Mouse (Mus musculus) adrenal gland, postnatal 10 days (tissue): Measurements from ENCODE around the gene 4931406C07Rik. TPM values are rescaled to one million over a fixed set of nuclear protein-coding genes. Genes with fewer than 3 reads are reported as not detected.
"Not testable (repeated sequence)": the region's sequence is repeated elsewhere in the genome, so short reads cannot be mapped to it uniquely, and the experiment has no call there.

ENCODE experiments used
- DNase-seq: peaks from one replicate; pipeline ENCODE4 v3.0.0; 2021; ENCODE audit warnings: mixed read lengths
- long read RNA-seq, 2 experiments: library from polyadenylated mRNA; stranded (forward); transcript quantifications; one replicate each; pipeline ENCODE4 v2.0.0; 2021
- total RNA-seq, 2 experiments: library from RNA; stranded (reverse); gene quantifications; 2 replicates each; pipeline ENCODE4 v1.2.3; 2021

Gene 4931406C07Rik
- 100 to 1,000 TPM; 126 to 134 TPM for total RNA-seq
- long read RNA-seq, experiment 1, partial matches to known transcripts, result 13 of 39 reads
- long read RNA-seq, experiment 1, other reads (novel, unspliced or antisense), result 25 of 39 reads
- long read RNA-seq, experiment 2, partial matches to known transcripts, result 0 of 22 reads
- long read RNA-seq, experiment 2, other reads (novel, unspliced or antisense), result 20 of 22 reads

DNA sequence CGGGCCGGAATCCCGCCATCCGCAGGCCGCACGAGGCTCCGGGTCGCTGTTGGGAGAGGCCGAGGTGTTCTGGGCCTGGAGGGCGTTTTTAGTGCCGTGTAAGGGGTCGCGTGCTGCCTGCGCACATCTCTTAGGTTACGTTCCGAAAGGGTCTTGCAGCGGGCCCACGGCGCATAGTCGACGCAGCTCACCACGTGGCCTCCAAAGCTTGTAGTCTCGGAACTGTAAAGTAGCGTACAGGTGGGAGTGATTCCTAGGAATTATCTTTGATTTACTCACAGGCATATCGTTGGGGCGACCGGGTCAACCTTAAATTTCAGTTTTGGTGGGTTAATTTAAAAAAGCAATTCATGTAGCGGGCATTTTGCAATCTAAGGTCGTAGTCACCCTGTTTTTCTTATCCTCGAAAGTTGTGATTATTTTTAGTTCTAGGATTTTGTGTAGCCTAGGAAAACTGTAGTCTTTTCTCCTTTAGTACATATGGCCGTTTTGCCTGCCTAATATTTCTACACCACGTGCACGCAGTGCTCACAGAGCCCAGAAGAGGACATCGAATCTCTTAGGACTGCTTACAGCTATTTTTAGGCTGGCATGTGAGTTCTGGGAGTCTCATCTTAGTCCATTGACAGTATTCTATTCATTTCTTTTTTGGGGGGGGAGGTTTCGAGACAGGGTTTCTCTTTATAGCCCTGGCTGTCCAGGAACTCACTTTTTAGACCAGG, at the start of gene 4931406C07Rik:
Gene 4931406C07Rik, minus strand, starts transcription at position 51 of the 722 bp plus-strand sequence.
- DNase-seq, result peak; percentile 25

DNA sequence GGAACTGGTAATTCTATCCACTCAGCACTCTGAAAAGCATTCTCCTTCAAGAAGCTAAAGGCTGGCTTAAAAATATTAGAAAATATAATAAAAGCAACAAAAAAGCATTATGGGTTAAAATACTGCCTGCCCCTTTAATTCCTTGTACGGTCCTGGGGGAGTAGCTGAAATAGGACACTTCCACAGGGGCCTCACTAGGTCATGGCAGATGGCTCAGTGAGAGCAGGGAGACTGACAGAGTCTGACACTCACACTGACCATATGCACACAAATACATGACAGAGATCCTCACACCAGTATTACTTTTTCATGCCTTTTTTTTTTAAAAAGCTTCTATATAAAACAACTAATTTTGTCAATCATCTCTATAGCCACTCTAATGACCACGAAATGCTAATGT, 43.7 kb upstream of the 4931406C07Rik start:
- no peak for DNase-seq

DNA sequence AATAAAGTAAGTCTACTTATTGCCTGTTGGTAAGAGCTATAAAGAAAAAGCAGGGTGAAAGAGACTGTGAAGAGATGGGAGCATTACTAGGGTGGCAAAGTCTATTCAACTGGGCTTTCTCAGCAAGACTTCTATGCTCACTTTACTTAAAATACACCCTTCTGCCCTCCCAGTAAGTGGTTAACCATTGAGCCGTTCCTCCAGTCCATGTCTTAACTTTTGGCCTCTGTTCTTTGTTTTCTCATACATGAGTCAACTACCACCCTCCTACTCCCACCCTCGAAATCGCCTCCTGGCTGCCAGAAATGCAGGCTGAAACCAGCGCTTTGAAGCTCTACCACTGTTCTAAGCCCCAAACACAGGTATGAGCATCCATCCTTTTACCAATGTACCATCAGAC, 31.5 kb upstream of the 4931406C07Rik start:
- no peak for DNase-seq

DNA sequence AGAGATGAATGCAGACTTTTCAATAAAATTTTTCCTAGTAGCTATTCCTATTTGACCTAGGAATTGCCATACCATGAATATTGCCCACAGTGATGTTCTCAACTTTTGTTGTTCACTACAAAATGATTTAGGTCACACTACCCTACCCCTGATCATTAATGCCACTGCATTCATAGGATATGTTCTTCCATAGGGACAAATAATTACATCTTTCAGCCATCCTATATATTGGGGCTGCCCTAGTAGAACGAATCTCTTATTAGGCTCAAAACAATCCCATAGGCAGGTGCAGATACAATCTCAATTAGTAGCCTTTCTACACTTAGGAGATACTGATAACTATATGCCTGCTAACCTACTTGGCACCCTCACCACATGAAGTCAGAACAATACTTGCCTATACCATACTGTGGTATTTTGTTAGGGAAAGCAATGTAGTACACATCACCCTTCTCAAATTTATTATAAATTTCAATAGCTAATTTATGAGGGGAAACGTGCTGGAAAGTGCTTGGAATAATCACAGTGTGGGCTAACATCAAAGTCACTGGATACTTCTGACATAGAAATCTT, 12.0 kb upstream of the 4931406C07Rik start:
- no peak for DNase-seq

DNA sequence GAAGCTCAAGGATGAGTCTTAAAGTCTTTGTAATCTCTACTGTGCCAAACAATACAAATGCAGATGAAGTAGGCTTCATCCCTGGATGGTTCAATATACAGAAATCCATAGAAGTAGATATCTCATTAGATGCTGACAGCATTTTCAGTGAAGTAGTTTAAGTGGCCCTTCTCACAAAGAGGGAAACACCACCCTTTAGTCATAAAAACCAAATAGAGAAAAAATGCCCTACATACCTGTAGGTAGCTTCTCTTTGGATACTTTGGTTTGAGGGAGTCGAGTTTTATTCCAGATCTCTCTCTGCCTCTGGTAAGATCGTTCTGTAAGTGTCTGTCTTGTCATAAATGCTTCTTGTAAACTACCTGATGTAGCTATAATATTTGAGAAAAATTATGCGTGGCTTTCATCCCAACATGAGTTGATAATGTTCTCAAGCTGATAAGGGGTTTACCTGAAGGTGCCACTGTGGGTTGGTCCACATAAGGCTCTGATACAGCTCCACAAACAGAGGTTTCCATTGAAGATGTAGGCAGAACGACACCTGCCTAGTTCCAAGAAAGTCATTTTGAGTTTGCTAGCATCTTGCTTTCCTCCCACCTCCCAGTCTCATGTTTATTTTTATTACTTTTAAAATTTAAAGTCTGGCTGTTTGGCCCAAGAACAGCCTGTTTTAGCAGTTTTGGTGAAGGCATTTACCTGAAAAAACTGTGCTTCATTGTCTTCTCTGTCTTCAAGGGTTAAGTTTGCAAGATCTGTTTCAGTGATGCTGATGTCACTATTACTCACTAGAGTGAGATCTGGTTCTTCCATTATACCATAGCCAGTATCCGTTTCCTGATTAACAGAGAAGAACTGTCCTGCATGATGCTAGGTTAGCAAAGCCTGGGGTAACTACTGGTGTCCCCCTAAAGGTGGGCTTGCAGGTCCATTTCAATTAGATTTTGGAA, 11.2 kb upstream of the 4931406C07Rik start:
- DNase-seq, result no peak

DNA sequence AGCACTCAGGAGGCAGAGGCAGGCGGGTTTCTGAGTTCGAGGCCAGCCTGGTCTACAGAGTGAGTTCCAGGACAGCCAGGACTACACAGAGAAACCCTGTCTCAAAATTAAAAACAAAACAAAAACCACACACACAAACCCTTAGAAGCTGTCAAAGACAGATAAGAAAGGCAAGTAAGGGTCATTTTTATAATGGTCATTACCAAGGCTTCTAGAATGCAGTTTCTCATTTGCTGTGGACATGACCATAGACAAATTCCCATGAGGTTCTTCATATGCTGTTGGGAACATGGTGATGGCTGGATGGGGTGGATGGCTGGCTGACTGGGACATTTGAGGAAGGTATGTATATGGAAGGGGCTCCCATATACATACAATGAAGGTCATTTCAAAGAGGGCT, 10.0 kb upstream of the 4931406C07Rik start:
- not testable (repeated sequence) for DNase-seq

DNA sequence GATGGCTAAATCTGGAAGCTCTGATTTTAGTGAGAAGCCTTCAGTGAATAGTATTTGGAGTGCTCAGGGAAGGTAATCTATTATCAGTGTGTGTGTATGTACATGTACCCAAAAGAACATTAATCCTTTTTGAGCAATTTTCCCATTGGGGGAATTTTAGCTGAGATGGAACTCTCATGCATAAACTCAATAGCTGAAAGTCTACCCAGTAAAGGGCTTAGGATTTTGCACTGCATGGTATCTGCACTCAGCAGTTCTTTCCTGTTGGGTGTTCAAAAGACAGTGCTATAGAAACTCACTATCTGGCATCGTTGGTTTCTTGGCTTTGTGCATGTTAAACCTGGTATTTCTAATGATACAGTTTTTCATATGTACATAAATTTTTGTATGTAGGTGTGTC, 8.4 kb upstream of the 4931406C07Rik start:
- no peak for DNase-seq

DNA sequence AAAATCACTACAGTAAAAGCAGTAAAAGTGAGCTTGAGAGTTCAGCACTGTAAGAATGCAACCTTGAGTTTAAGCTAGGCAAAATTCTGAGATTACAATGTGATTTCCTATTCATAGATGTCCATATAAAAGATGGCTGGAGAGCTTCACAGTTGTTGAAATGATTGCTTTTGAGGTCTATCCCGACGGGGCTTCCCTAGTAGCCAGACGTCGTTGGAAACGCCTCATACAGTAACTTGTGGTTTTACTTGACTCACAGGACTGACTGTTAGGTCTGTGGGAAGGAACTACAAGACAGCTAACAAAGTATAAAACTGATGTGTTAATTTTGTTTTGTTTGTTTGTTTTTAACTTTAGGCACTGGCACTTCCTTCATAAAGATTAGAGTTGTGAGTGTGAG, 7.4 kb upstream of the 4931406C07Rik start:
- no peak for DNase-seq

DNA sequence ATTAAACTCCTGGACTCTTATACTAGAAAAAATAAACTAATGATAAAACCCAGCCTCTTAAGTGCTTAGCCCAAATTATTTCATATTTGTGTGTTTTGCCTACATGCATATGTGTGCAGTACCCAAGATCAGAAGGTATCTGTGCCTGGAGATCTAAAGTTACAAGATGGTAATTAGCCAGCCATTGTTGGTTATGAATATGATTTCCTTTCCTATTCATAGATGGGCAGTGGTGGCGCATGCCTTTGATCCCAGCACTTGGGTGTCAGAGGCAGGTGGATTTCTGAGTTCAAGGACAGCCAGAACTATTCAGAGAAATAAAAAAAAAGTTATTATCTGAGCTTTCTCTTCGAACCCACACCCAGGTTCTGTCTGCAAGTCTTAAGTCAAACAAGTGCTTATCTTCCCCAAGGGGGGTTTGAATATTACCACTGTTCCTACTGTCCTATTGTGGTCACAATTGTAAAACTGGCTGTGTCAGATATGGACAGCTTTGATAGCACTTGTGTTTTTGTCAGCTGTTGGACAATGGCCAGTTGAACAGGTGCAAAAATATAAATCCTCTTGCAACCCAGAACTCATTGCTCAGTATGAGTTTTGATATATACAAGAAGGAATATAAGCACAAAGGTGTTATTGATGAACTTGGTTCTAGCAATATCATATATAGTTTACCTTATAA, 5.9 kb upstream of the 4931406C07Rik start:
- no peak for DNase-seq

DNA sequence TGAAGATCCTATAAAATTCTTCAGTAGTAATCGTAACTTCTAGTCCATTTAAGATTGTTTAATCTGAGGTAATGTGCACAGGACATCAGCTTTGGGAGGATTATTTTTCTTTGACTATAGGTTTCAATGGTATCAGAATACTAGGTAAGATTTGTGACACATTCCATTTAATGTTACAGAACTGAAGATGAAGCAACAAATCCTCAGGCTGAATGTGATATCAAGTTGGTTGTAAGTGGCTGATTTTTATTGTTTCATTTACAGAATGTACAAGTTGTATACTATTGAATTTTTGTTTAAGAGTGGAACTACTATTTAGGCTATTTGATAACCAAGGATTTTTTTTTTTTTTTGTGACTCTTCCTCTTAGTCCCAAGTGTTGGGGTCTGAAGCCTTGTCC, 3.9 kb upstream of the 4931406C07Rik start:
- no peak for DNase-seq

DNA sequence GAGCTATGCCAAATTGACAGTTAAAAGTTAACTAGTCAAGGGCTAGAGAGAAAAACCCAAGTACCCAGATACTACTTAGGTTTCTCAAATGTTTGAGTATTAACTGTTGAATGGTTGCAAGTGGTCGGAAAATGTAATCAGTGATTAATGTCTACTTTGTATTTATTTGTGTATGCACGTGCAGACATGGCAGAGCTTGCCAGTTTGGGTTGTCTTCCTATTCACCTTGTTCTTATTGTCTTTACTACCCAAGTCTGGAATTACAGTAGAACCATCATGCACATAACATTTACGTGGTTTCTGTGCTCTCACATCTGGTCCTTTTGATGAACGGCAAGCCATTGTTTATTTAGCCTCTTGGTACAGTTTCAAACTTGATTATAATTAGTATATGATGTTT, 3.2 kb upstream of the 4931406C07Rik start:
- no peak for DNase-seq

DNA sequence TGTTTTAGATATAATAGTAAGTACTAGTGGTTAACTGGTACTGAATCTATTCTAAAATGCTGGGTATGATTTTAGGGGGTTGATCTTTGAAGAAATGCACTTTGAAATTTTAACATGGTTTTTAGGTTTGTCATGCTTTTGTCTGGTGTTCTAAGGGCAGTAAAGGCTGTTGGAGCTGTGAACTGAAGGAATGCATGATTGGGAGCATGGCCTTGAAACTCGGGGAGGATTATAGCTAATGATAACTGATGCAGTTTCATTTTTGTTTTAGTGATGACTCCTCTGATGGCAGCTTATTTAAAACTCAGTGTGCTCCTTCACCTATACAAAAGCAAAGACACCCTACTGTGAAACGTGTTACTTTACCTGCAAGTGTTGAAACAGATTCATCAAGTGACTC, 2.0 kb upstream of the 4931406C07Rik start:
- DNase-seq, result no peak

DNA sequence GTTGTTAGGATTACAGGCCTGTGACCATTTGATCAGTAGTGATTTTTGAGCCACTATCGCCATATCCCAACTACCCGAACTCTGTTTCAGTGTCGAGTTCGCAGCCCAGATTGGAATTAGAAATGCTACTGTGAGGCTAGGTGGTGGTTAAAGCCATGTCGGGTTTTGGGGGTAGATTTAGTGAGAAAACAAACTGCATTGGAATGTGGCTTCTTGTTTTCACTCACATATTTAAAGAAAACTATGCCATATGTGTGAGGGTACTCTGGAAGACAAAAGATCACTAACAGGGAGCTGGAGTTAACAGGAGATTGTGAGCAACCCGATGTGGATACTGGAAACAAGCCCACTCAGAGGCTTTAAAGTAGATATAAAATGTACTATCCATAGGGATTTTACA, 1.0 kb upstream of the 4931406C07Rik start:
- DNase-seq, result no peak

DNA sequence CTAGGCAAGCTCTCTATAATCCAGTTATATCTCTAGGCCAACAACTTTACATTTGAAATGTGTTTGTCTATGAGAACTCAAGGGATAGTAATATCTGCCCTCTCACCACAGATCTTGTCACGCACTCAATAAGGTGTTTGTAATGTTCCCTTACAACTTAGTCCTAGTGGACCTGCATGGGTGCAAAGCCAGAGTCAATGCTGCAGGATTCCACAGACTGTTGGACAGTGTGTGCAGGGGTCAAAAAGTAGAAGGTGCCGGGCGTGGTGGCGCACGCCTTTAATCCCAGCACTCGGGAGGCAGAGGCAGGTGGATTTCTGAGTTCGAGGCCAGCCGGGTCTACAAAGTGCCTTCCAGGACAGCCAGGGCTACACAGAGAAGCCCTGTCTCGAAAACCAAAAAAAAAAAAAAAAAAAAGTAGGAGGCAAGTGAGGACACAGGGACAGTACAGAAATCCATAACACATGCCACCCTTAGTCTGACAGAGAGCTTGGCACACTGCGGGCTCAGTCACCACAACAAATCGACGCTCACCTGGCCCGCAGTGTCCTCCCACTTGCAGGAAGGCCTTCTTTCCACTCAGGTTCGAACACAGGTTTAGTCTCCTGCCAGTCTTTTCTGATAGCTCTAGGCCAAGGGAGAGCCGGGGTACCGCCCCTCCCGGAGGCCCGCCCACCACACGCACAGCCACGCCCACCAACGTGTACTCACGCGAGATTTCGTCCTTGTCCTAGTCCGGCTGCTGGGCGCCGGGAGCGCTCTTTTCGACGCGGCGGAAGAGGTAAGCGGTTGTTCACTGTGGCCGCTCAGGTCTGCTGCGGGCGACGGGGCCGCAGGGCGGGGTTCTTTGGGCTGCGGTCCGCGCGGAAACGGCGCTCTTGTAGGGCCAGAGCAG, 498 bp downstream of the 4931406C07Rik start, which contains the start of gene Taf1d:
Gene Taf1d, plus strand, starts transcription at position 712 of the 895 bp plus-strand sequence.
- DNase-seq, result peak; percentile 99

DNA sequence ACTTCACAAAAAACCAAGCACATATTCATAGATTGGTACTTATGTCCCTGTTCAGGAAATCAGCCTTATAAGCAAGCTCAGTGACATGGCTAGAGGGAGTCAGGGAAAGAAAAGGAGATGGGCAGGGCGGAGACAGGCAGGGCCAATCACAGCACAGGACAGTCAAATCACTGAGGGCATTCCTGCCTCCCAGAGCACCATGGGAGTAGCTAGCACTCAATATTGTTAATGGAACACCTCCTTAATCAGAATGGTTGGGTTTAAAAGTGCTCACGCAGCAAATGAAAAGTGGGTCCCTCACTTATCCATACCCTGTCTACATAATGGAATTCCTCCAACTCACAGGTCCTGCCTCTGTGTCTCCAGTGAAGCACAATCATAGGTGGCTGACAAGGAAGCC, 3.4 kb downstream of the 4931406C07Rik start:
- peak; percentile 27 for DNase-seq

DNA sequence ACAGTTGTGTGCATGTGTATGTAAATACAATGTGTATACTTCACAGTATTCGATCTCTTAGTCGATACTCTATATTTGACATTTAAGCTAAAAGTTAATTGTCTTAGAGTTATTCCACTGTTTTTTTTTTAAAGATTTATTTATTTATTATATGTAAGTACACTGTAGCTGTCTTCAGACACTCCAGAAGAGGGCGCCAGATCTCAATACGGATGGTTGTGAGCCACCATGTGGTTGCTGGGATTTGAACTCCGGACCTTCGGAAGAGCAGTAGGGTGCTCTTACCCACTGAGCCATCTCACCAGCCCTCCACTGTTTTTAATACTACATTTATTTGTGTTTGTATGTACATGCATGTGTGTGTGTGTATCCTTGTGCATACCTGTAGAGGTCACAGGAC, 4.2 kb downstream of the 4931406C07Rik start:
- not testable (repeated sequence) for DNase-seq

DNA sequence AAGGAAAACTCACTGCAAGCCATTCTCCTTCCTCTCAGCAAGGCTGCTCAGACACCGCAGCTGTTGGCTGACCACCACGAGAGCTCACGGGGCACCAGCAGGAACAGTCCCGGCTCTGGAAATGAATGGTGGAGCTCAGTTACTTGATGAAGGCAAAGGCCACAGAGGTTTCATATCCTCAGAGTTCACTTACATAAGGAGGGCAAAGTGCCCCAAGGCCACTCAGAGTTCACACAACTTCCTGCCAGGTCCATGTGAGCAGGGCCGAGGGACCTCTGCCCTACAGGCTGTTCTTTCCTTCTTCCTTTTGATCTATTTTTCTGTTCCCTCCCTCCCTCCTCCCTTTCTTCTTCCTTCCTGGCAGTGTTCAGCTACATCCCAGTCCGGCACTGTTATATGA, 4.8 kb downstream of the 4931406C07Rik start:
- DNase-seq, result peak; percentile 81

DNA sequence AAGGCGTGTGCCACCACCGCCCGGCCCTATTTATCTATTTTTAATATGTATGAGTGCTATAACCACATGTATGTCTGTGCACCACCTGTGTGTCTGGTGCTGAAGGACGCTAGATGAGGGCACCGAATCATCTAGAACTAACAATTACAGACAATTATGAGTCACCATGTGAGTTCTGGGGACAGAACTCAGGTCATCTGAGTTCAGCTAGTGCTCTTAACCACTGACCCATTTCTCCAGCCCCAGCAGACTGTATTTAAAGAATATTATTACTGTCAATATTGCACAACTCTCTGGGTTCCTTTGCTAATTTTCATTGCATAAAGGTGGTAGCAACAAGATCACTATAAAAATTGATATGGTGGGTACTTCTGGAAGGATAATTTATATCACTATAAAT, 6.2 kb downstream of the 4931406C07Rik start:
- DNase-seq, result no peak

DNA sequence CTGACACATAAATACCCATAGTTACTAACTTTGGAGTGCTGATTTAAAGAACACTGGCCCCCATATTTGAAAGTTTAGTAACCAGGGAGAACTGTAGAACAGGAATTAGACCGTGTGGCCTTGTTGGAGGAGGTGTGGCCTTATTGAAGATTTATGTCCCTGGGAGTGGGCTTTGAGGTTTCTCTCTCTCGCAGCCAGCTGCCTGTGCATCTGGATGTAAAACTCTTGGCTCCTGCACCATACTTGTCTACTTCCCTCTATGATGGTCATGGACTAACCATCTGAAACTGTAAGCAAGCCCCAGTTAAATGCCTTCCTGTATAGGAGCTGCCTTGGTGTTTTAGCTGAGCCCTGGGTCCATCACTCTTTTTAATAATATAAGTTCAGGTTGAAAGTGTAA, 7.8 kb downstream of the 4931406C07Rik start:
- no peak for DNase-seq

DNA sequence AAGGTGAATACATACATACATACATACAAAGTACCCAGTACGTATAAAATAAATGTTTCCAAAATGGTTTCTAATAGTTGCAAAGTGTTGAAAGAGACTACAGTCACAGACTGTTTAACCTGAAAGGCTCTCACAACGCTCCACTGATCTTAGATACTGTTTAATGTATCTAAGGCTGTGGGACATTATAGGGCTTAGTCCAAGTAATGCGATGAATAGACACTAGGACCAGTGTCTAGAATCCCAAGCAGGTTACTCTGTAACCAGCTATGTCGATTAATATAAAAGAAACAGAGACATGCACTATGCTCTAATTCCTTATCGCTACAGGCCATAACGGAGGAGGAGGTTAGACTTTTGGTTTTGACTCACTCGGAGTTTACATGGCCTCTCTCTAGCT, 9.1 kb downstream of the 4931406C07Rik start:
- no peak for DNase-seq

DNA sequence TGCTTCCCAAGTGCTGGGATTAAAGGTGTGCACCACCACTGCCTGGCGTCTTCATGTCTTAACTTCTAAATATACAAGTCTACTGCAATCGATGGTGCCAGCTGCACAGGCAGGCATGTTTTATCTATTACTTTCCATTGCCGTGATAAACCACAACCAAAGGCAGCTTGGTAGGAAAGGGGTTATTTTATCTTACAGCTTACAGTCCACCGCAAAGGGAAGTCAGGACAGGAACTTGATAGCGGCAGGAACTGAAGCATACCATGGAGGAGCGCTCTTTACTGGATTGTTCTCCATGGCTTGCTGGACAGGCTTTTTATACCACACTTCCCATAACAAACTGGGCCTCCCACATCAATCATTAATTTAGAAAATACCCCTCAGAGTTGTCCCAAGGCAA, 17.0 kb downstream of the 4931406C07Rik start:
- no peak for DNase-seq
